Mouse (Mus musculus): ENCODE results near the gene Myo1a. TPM values are rescaled to one million over a fixed set of nuclear protein-coding genes. Genes with fewer than 3 reads are reported as not detected.

Myo1a gene
- polyA plus RNA-seq, 1 experiment from 2014 or later: 53.8 TPM

DNA sequence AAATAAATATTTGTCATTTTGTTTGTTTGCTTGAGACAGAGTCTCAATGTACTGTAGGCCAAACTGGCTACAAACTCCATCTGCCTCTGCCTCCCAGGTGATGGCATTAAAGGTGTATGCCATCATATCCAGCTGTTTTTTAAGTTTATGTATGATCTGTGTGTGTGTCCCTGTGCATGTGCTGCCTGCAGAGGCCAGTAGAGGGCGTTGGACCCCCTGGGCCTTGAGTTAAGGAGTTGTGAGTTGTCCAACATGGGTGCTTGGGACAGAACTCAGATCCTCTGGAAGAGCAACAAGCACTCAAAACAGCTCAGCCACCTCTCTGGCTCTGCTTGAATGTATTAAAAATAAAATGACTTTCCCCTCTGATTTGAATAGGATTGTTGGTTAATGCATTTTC lies 13.9 kb upstream of the Myo1a start:
- no peak overlapping the region for H3K9ac ChIP-seq (ENCODE audit: low read depth, low read length)
- no peak overlapping the region for H3K4me3 ChIP-seq (ENCODE audit: low read length)
- H3K9me3 ChIP-seq (ENCODE audit: control insufficient read depth, low read length): no peaks in the 10 kb centered on the region
- ATAC-seq: no peak
- H3K27me3 ChIP-seq (replicated peaks; ENCODE audit: control insufficient read depth, insufficient read depth, low read length): no peaks in the 10 kb centered on the region
- peaks cover 4% of the 10 kb centered on the region; the same call in 1 of the 2 replicates for H3K4me1 ChIP-seq (ENCODE audit: control insufficient read depth, insufficient read depth, low read length)
- 28% methylated on average over 1 of the region's 1 CpGs for WGBS
- H3K27ac ChIP-seq (ENCODE audit: low read length): no peak overlapping the region
- H3K4me2 ChIP-seq (ENCODE audit: low read depth, low read length): no peak overlapping the region
- 0 out of 2 replicates have a peak, but pooled peaks cover 4% of the 10 kb centered on the region for H3K36me3 ChIP-seq (ENCODE audit: control insufficient read depth, insufficient read depth, low read length)

- H3K36me3 ChIP-seq (ENCODE audit: control insufficient read depth, insufficient read depth, low read length): no peaks in the 10 kb centered on the region
- 54% methylated on average over 2 of the region's 2 CpGs for WGBS
Observed at GRCm38 (mm10) chr10:127694636-127695035, 10.3 kb upstream of the Myo1a start.

GRCm38 (mm10) chr10:127695775-127696174 lies 9.2 kb upstream of the Myo1a start:
- Histone ChIP-seq H3K9ac (ENCODE audit: low read depth, low read length) (no peak overlapping the region), H3K36me3 (ENCODE audit: control insufficient read depth, insufficient read depth, low read length) (no peaks in the 10 kb centered on the region), H3K27ac (ENCODE audit: low read length) (no peak overlapping the region), H3K9me3 (ENCODE audit: control insufficient read depth, low read length) (no peaks in the 10 kb centered on the region), H3K27me3 (replicated peaks; ENCODE audit: control insufficient read depth, insufficient read depth, low read length) (no peaks in the 10 kb centered on the region), H3K4me3 (ENCODE audit: low read length) (no peak overlapping the region), H3K4me2 (ENCODE audit: low read depth, low read length) (no peak overlapping the region), H3K4me1 (ENCODE audit: control insufficient read depth, insufficient read depth, low read length) (peaks cover 4% of the 10 kb centered on the region; the same call in 1 of the 2 replicates)
- WGBS: 83% methylated on average over 7 of the region's 7 CpGs
- peak; percentile 79 for ATAC-seq

More at GRCm38 (mm10) chr10:127694636-127695035, 10.3 kb upstream of the Myo1a start:
- Histone ChIP-seq H3K27me3 (replicated peaks; ENCODE audit: control insufficient read depth, insufficient read depth, low read length) (no peaks in the 10 kb centered on the region), H3K4me1 (ENCODE audit: control insufficient read depth, insufficient read depth, low read length) (peaks cover 4% of the 10 kb centered on the region; the same call in 1 of the 2 replicates), H3K4me2 (ENCODE audit: low read depth, low read length) (no peak overlapping the region), H3K27ac (ENCODE audit: low read length) (no peak overlapping the region), H3K9ac (ENCODE audit: low read depth, low read length) (no peak overlapping the region), H3K4me3 (ENCODE audit: low read length) (no peak overlapping the region), H3K9me3 (ENCODE audit: control insufficient read depth, low read length) (no peaks in the 10 kb centered on the region)
- ATAC-seq: 0 out of 2 replicates have a peak, but pooled peaks have one; percentile 31

GRCm38 (mm10) chr10:127698966-127699365 lies 6.0 kb upstream of the Myo1a start:
- H3K27ac ChIP-seq (ENCODE audit: low read length): no peak overlapping the region
- peaks cover 4% of the 10 kb centered on the region; the same call in 1 of the 2 replicates for H3K4me1 ChIP-seq (ENCODE audit: control insufficient read depth, insufficient read depth, low read length)
- H3K4me3 ChIP-seq (ENCODE audit: low read length): no peak overlapping the region
- no peaks in the 10 kb centered on the region for H3K9me3 ChIP-seq (ENCODE audit: control insufficient read depth, low read length)
- 91% methylated on average over 7 of the region's 7 CpGs for WGBS
- ATAC-seq: no peak
- no peak overlapping the region for H3K4me2 ChIP-seq (ENCODE audit: low read depth, low read length)
- H3K27me3 ChIP-seq (replicated peaks; ENCODE audit: control insufficient read depth, insufficient read depth, low read length): no peaks in the 10 kb centered on the region
- no peaks in the 10 kb centered on the region for H3K36me3 ChIP-seq (ENCODE audit: control insufficient read depth, insufficient read depth, low read length)
- no peak overlapping the region for H3K9ac ChIP-seq (ENCODE audit: low read depth, low read length)

- H3K27ac ChIP-seq (ENCODE audit: low read length): peak overlapping the region; percentile 53; the same call in 1 of the 2 replicates
- no peak overlapping the region; the same call in 1 of the 2 replicates for H3K9ac ChIP-seq (ENCODE audit: low read depth, low read length)
- H3K4me3 ChIP-seq (ENCODE audit: low read length): peak overlapping the region; percentile 38
- H3K4me1 ChIP-seq (ENCODE audit: control insufficient read depth, insufficient read depth, low read length): peaks cover 6% of the 10 kb centered on the region
- no peaks in the 10 kb centered on the region for H3K36me3 ChIP-seq (ENCODE audit: control insufficient read depth, insufficient read depth, low read length)
- ATAC-seq: peak; percentile 82
- no peaks in the 10 kb centered on the region for H3K27me3 ChIP-seq (replicated peaks; ENCODE audit: control insufficient read depth, insufficient read depth, low read length)
- no peaks in the 10 kb centered on the region for H3K9me3 ChIP-seq (ENCODE audit: control insufficient read depth, low read length)
- peak overlapping the region; percentile 29 for H3K4me2 ChIP-seq (ENCODE audit: low read depth, low read length)
- WGBS: 28% methylated on average over 4 of the region's 4 CpGs
Observed at GRCm38 (mm10) chr10:127703299-127703698, 1.7 kb upstream of the Myo1a start.

DNA sequence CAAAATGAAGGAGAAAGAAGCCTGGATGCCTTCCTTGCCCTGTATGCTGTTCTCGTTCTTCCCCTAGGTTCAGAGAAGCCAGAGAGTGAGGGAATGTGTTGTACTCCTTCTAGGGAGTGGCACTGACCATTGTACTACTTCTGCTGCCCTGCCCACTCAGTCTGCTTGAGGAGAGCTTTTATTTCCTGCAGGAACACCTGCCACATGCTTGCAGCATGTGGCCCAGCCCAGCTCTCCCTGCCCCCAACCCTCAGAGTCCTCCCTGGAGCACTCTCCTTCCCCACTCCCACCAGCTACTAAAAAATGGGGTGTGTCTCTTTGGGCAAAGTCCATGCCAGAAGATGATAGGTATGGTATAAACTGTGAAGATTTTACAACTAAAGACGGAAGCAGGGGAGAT lies 677 bp upstream of the Myo1a start:
- peak overlapping the region; percentile 29 for H3K4me2 ChIP-seq (ENCODE audit: low read depth, low read length)
- H3K9ac ChIP-seq (ENCODE audit: low read depth, low read length): no peak overlapping the region
- H3K9me3 ChIP-seq (ENCODE audit: control insufficient read depth, low read length): no peaks in the 10 kb centered on the region
- 43% methylated on average over 2 of the region's 2 CpGs for WGBS
- peak overlapping the region; percentile 53 for H3K27ac ChIP-seq (ENCODE audit: low read length)
- H3K36me3 ChIP-seq (ENCODE audit: control insufficient read depth, insufficient read depth, low read length): no peaks in the 10 kb centered on the region
- peak; percentile 91 for ATAC-seq
- no peaks in the 10 kb centered on the region for H3K27me3 ChIP-seq (replicated peaks; ENCODE audit: control insufficient read depth, insufficient read depth, low read length)
- peaks cover 6% of the 10 kb centered on the region for H3K4me1 ChIP-seq (ENCODE audit: control insufficient read depth, insufficient read depth, low read length)
- H3K4me3 ChIP-seq (ENCODE audit: low read length): peak overlapping the region; percentile 38

GRCm38 (mm10) chr10:127705783-127706182 lies 813 bp downstream of the Myo1a start:
- Histone ChIP-seq H3K9ac (ENCODE audit: low read depth, low read length) (no peak overlapping the region), H3K4me1 (ENCODE audit: control insufficient read depth, insufficient read depth, low read length) (peaks cover 6% of the 10 kb centered on the region), H3K27me3 (replicated peaks; ENCODE audit: control insufficient read depth, insufficient read depth, low read length) (no peaks in the 10 kb centered on the region), H3K27ac (ENCODE audit: low read length) (no peak overlapping the region), H3K36me3 (ENCODE audit: control insufficient read depth, insufficient read depth, low read length) (no peaks in the 10 kb centered on the region), H3K9me3 (ENCODE audit: control insufficient read depth, low read length) (no peaks in the 10 kb centered on the region), H3K4me2 (ENCODE audit: low read depth, low read length) (no peak overlapping the region), H3K4me3 (ENCODE audit: low read length) (no peak overlapping the region)
- 90% methylated on average over 4 of the region's 4 CpGs for WGBS
- ATAC-seq: no peak

GRCm38 (mm10) chr10:127707721-127708120 lies 2.8 kb downstream of the Myo1a start:
- 81% methylated on average over 7 of the region's 7 CpGs for WGBS
- ATAC-seq: no peak
- no peak overlapping the region for H3K9ac ChIP-seq (ENCODE audit: low read depth, low read length)
- no peak overlapping the region for H3K4me2 ChIP-seq (ENCODE audit: low read depth, low read length)
- peaks cover 6% of the 10 kb centered on the region for H3K4me1 ChIP-seq (ENCODE audit: control insufficient read depth, insufficient read depth, low read length)
- H3K27me3 ChIP-seq (replicated peaks; ENCODE audit: control insufficient read depth, insufficient read depth, low read length): no peaks in the 10 kb centered on the region
- no peak overlapping the region for H3K27ac ChIP-seq (ENCODE audit: low read length)
- H3K36me3 ChIP-seq (ENCODE audit: control insufficient read depth, insufficient read depth, low read length): no peaks in the 10 kb centered on the region
- no peaks in the 10 kb centered on the region for H3K9me3 ChIP-seq (ENCODE audit: control insufficient read depth, low read length)
- H3K4me3 ChIP-seq (ENCODE audit: low read length): no peak overlapping the region

DNA sequence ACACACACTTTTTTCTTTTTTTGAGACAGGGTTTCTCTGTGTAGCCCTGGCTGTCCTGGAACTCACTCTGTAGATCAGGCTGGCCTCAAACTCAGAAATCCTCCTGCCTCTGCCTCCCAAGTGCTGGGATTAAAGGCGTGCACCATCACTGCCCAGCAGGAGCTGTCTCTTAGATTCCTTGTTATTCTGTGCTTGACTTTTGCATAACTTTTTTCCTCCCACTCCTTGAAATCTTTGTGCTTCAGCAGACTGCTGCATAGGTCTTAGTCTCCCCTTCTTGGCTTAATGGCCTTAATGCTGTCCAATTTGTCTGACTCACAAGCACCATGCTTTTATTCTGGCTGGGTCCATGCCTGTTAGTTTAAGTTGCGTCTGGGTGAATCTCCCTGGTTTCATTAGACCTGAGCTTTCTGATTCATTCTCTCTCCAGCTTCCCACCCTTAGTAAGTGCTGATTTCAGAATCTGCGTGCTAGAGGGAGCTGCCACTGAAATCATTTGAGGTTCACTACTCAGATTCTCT lies 3.9 kb downstream of the Myo1a start:
- H3K27ac ChIP-seq (ENCODE audit: low read length): no peak overlapping the region
- H3K9me3 ChIP-seq (ENCODE audit: control insufficient read depth, low read length): no peaks in the 10 kb centered on the region
- H3K4me1 ChIP-seq (ENCODE audit: control insufficient read depth, insufficient read depth, low read length): peaks cover 6% of the 10 kb centered on the region
- no peak overlapping the region for H3K9ac ChIP-seq (ENCODE audit: low read depth, low read length)
- H3K4me2 ChIP-seq (ENCODE audit: low read depth, low read length): no peak overlapping the region
- no peak overlapping the region for H3K4me3 ChIP-seq (ENCODE audit: low read length)
- no peak for ATAC-seq
- 84% methylated on average over 3 of the region's 3 CpGs for WGBS
- no peaks in the 10 kb centered on the region for H3K36me3 ChIP-seq (ENCODE audit: control insufficient read depth, insufficient read depth, low read length)
- H3K27me3 ChIP-seq (replicated peaks; ENCODE audit: control insufficient read depth, insufficient read depth, low read length): no peaks in the 10 kb centered on the region

GRCm38 (mm10) chr10:127710331-127710730 lies 5.4 kb downstream of the Myo1a start:
- WGBS: 79% methylated on average over 13 of the region's 13 CpGs
- H3K36me3 ChIP-seq (ENCODE audit: control insufficient read depth, insufficient read depth, low read length): no peaks in the 10 kb centered on the region

More at GRCm38 (mm10) chr10:127710331-127710730, 5.4 kb downstream of the Myo1a start:
- Histone ChIP-seq H3K9me3 (ENCODE audit: control insufficient read depth, low read length) (no peaks in the 10 kb centered on the region), H3K4me2 (ENCODE audit: low read depth, low read length) (no peak overlapping the region), H3K27me3 (replicated peaks; ENCODE audit: control insufficient read depth, insufficient read depth, low read length) (no peaks in the 10 kb centered on the region), H3K27ac (ENCODE audit: low read length) (no peak overlapping the region), H3K4me3 (ENCODE audit: low read length) (no peak overlapping the region), H3K9ac (ENCODE audit: low read depth, low read length) (no peak overlapping the region), H3K4me1 (ENCODE audit: control insufficient read depth, insufficient read depth, low read length) (no peaks in the 10 kb centered on the region; the same call in none of the 2 replicates)
- ATAC-seq: no peak

Data from intestine, embryonic 16.5 days (tissue).